Mouse (Mus musculus) heart, embryonic 11.5 days (tissue): ENCODE measurements around the gene Magel2. TPM values are rescaled to one million over a fixed set of nuclear protein-coding genes. Genes with fewer than 3 reads are reported as not detected.

Source experiments
- polyA plus RNA-seq: library from polyadenylated mRNA; unstranded; fragments of >200 nt; fragmentation: Nextera tagmentation; extraction: Ambion mirVana; gene quantifications from 2 replicates; pipeline ENCODE4 v1.2.1, GENCODE M21; 2014

The Magel2 gene
- polyA plus RNA-seq, 1 experiment from 2014 or later: 0.93 TPM

Other genes starting within 250 kb of the Magel2 start
- 72.8 and 83.9 TPM in 2 replicates for gene Ndn, start 30.4 kb upstream of the Magel2 start, polyA plus RNA-seq
- gene Mkrn3, start 43.1 kb downstream of the Magel2 start, polyA plus RNA-seq: 2.9 and 3.7 TPM in 2 replicates
- gene Peg12, start 87.5 kb downstream of the Magel2 start, polyA plus RNA-seq: 12.3 and 14.6 TPM in 2 replicates